Mouse (Mus musculus): ENCODE measurements around the gene Arhgdia. TPM values are rescaled to one million over a fixed set of nuclear protein-coding genes. Genes with fewer than 3 reads are reported as not detected.

Arhgdia gene
- polyA plus RNA-seq (2012; rRNA removed) (172 and 176 TPM in 2 replicates), polyA plus RNA-seq (2014; fragmentation: Nextera tagmentation; extraction: Ambion mirVana) (191 and 204 TPM in 2 replicates)

DNA sequence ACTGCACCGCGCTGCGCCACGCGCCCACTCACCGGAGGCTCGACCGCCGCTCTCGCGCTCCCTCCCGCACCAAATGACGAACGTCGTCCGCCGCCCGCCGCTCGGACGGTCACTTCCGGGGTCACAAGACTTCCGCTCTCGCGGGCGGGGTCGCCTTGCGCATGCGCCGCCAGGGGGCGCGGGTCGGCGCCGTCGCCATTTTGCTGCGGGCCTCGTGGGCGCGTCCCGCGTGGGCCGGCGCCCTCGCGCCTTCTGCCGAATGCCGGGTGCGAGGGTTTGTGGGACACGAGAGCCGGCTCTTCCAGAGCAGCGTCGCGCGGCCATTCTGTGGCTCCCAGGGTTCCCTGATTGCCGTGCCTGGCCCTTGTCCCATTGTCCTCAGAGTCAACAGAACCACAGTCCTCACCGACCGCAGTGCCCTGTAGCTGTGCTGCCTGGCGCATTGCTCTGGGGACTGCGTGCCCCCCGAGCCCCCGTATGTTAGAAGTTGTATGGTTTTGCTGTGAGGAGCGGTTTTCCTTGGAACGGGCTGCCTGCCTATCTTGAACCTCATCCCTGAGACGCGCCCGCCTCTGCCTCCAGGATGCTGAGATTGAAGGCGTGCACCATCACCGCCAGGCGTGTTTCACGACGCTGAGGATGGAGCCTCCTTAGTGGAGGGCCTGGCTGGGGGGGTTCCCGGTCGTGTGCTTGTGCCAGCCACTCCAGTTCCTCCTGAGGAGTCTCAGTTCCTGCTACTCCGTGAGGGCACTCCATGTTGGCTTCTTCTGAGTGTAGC is at the start of gene Arhgdia:
Gene Arhgdia, minus strand, starts transcription at position 135 of the 778 bp plus-strand sequence.
- Histone ChIP-seq H3K4me1 (replicated peaks; ENCODE audit: control insufficient read depth in 2 of 2, insufficient read depth in 2 of 2, low read length in 1 of 2) (peaks cover 13 to 17% of the 10 kb centered on the region in 2 experiments), H3K9me3 (ENCODE audit: control insufficient read depth, low read length) (no peaks in the 10 kb centered on the region), H3K4me2 (ENCODE audit: low read depth) (peak within 1 kb of the TSS; percentile 98), H3K4me3 (ENCODE audit: insufficient read depth in 1 of 2, low read depth in 2 of 2, low read length in 2 of 2) (peak within 1 kb of the TSS; percentile 86 to 89), H3K27ac (peak within 1 kb of the TSS; percentile 70), H3K36me3 (replicated peaks; ENCODE audit: control insufficient read depth, insufficient read depth, low read depth) (peaks cover 35% of the 10 kb centered on the region), H3K27me3 (ENCODE audit: control insufficient read depth, insufficient read depth, low read length) (no peaks in the 10 kb centered on the region), H3K9ac (replicated peaks) (peak within 1 kb of the TSS; percentile 86)
- peak; percentile 72 for ATAC-seq (ENCODE audit: insufficient read depth)
- DNase-seq (ENCODE audit: low read depth in 3 of 3, low spot score in 3 of 3): peak; percentile 57 to 66 (median 64)
- TF ChIP-seq CTCF (IDR thresholded peaks at IDR 0.05; ENCODE audit: low read depth): peak; percentile 48
- TF ChIP-seq EP300 (IDR thresholded peaks at IDR 0.05; ENCODE audit: low read depth): no peak
- 2% methylated on average over 71 of the region's 75 CpGs for WGBS (ENCODE audit: insufficient replicate concordance)

DNA sequence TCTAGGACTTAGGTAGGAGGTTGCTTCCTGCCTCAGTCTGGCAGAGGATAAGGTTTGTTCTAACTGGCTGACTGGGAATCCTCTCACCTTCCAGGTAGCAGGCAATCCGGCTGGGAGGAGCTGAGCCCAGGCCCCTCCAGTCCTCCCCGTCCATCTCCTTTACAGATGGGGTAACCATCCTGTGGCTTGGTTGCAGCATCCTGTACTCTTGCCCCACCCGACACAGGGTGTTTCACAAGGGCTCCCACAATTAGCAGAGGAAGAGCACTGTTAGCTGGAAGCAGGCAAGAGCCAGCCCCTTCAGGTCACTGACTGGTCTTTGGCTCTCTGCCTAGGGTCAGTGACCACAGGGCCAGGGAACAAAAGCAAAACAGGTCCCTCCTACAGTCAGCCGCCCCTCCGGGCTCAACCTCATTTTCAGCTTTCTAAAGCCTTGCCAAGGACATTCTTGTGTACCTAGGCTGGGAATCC is 49.0 kb upstream of the Arhgdia start:
- peak overlapping the region; percentile 99 for H3K9ac ChIP-seq (replicated peaks)
- ATAC-seq (ENCODE audit: insufficient read depth) (peak; percentile 27), DNase-seq (ENCODE audit: low read depth in 3 of 3, low spot score in 3 of 3) (no peak)
- peak overlapping the region; percentile 99 for H3K27ac ChIP-seq
- H3K9me3 ChIP-seq (ENCODE audit: control insufficient read depth, low read length): no peaks in the 10 kb centered on the region
- WGBS (ENCODE audit: insufficient replicate concordance): 23% methylated on average over 5 of the region's 5 CpGs
- TF ChIP-seq EP300 (IDR thresholded peaks at IDR 0.05; ENCODE audit: low read depth) (no peak), CTCF (IDR thresholded peaks at IDR 0.05; ENCODE audit: low read depth) (no peak)
- no peaks in the 10 kb centered on the region for H3K27me3 ChIP-seq (ENCODE audit: control insufficient read depth, insufficient read depth, low read length)
- H3K36me3 ChIP-seq (replicated peaks; ENCODE audit: control insufficient read depth, insufficient read depth, low read depth): peaks cover 9% of the 10 kb centered on the region
- peak overlapping the region; percentile 75 for H3K4me2 ChIP-seq (ENCODE audit: low read depth)
- peak overlapping the region; percentile 64 to 89 for H3K4me3 ChIP-seq (ENCODE audit: insufficient read depth in 1 of 2, low read depth in 2 of 2, low read length in 2 of 2)
- H3K4me1 ChIP-seq (replicated peaks; ENCODE audit: control insufficient read depth in 2 of 2, insufficient read depth in 2 of 2, low read length in 1 of 2): peaks cover 37 to 52% of the 10 kb centered on the region in 2 experiments

DNA sequence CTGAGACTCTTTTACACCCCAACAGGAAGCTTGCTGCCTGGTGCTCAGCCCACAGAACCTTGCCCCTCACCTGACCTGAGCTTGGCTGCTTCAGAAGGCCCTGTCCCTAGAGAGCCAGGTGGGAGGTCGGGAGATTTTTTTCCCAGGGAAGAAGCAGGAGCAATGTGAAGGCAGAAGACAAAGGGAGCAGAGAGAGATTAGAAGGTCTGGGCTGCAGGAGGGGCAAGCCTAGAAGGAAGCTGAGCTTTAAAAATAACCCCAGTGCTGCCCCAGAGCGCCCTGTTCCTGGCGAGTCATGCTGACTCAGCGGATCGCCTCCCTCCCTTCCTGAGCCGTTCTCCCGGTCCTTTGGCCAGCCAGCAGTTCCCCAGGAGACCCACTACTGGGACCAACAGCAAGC is 48.5 kb upstream of the Arhgdia start:
- Histone ChIP-seq H3K27ac (peak overlapping the region; percentile 99), H3K4me3 (ENCODE audit: insufficient read depth in 1 of 2, low read depth in 2 of 2, low read length in 2 of 2) (peak overlapping the region; percentile 64 to 89), H3K4me1 (replicated peaks; ENCODE audit: control insufficient read depth in 2 of 2, insufficient read depth in 2 of 2, low read length in 1 of 2) (peaks cover 41 to 55% of the 10 kb centered on the region in 2 experiments), H3K9ac (replicated peaks) (peak overlapping the region; percentile 99), H3K9me3 (ENCODE audit: control insufficient read depth, low read length) (no peaks in the 10 kb centered on the region), H3K4me2 (ENCODE audit: low read depth) (peak overlapping the region; percentile 75), H3K27me3 (ENCODE audit: control insufficient read depth, insufficient read depth, low read length) (no peaks in the 10 kb centered on the region), H3K36me3 (replicated peaks; ENCODE audit: control insufficient read depth, insufficient read depth, low read depth) (peaks cover 9% of the 10 kb centered on the region)
- 0% methylated on average over 7 of the region's 7 CpGs for WGBS (ENCODE audit: insufficient replicate concordance)
- TF ChIP-seq EP300 (IDR thresholded peaks at IDR 0.05; ENCODE audit: low read depth) (peak; percentile 41; the same call in 1 of the 2 replicates), CTCF (IDR thresholded peaks at IDR 0.05; ENCODE audit: low read depth) (no peak)
- peak; percentile 77 to 78 (median 78) for DNase-seq (ENCODE audit: low read depth in 3 of 3, low spot score in 3 of 3)
- peak; percentile 50 for ATAC-seq (ENCODE audit: insufficient read depth)

DNA sequence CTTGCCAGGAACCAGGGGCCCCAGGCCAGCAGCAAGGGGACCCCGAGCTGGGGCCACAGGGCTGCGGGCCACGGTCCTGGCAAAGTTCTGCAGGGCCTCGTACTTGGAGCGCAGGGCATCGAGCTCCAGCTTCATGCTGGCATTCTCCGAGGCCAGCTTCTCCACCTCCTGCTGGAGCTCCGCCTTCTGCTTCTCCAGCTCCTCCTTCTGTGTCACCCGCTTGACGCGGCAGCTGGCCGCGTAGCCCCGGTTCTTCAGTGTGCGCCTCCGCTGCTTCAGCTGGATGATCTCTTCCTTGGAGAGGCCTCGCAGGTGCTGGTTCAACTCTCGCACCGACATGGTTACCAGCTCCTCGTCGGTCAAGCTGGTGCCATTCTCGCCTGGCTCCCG is 47.9 kb upstream of the Arhgdia start:
- no peak for DNase-seq (ENCODE audit: low read depth in 3 of 3, low spot score in 3 of 3)
- Histone ChIP-seq H3K36me3 (replicated peaks; ENCODE audit: control insufficient read depth, insufficient read depth, low read depth) (peaks cover 9% of the 10 kb centered on the region), H3K4me3 (ENCODE audit: insufficient read depth in 1 of 2, low read depth in 2 of 2, low read length in 2 of 2) (peak overlapping the region; percentile 64 to 89), H3K9ac (replicated peaks) (peak overlapping the region; percentile 99), H3K4me1 (replicated peaks; ENCODE audit: control insufficient read depth in 2 of 2, insufficient read depth in 2 of 2, low read length in 1 of 2) (peaks cover 41 to 54% of the 10 kb centered on the region in 2 experiments), H3K27ac (peak overlapping the region; percentile 99), H3K9me3 (ENCODE audit: control insufficient read depth, low read length) (no peaks in the 10 kb centered on the region), H3K4me2 (ENCODE audit: low read depth) (peak overlapping the region; percentile 75), H3K27me3 (ENCODE audit: control insufficient read depth, insufficient read depth, low read length) (no peaks in the 10 kb centered on the region)
- 26% methylated on average over 23 of the region's 23 CpGs for WGBS (ENCODE audit: insufficient replicate concordance)
- no peak for TF ChIP-seq EP300 (IDR thresholded peaks at IDR 0.05; ENCODE audit: low read depth)
- TF ChIP-seq CTCF (IDR thresholded peaks at IDR 0.05; ENCODE audit: low read depth): 0 out of 2 replicates have a peak, but pooled peaks have one; percentile 1
- no peak for ATAC-seq (ENCODE audit: insufficient read depth)

Measured in liver, embryonic 14.5 days (tissue).